Mouse (Mus musculus) splenic B cell, adult 2 months (primary cell): ENCODE measurements around the gene Fra10ac1.

Source experiments
- DNase-seq: peaks from one replicate; pipeline ENCODE4 v3.0.0-alpha.2; 2011; ENCODE audit warnings: low read depth, low spot score
- H3K27me3 ChIP-seq: 2 replicates; pipeline ENCODE4 v1.6.1; 2012; ENCODE audit warnings: mild to moderate bottlenecking, low read length, moderate library complexity, mixed read lengths; ENCODE audit not compliant: control insufficient read depth, poor library complexity, insufficient read depth, severe bottlenecking
- H3K36me3 ChIP-seq: 2 replicates; pipeline ENCODE4 v1.6.1; 2012; ENCODE audit warnings: mild to moderate bottlenecking, low read length, moderate library complexity, mixed read lengths; ENCODE audit not compliant: control insufficient read depth, poor library complexity, insufficient read depth, severe bottlenecking

Fra10ac1 gene

GRCm38 (mm10) chr19:38190606-38191005 is 33.4 kb downstream of the Fra10ac1 start:
- no peaks in the 10 kb centered on the region for H3K27me3 ChIP-seq
- no peak for DNase-seq
- peaks cover 7% of the 10 kb centered on the region; the same call in 1 of the 2 replicates for H3K36me3 ChIP-seq

- peaks cover 6% of the 10 kb centered on the region; the same call in 1 of the 2 replicates for H3K36me3 ChIP-seq
- no peak for DNase-seq
- H3K27me3 ChIP-seq = no peaks in the 10 kb centered on the region; the same call in 1 of the 2 replicates
Observed at GRCm38 (mm10) chr19:38187345-38187680, 36.6 kb downstream of the Fra10ac1 start.

- Histone ChIP-seq H3K36me3 (peaks cover 6% of the 10 kb centered on the region; the same call in 1 of the 2 replicates), H3K27me3 (no peaks in the 10 kb centered on the region; the same call in 1 of the 2 replicates)
- DNase-seq = no peak
Observed at GRCm38 (mm10) chr19:38186631-38187344, 37.2 kb downstream of the Fra10ac1 start.

- no peak for DNase-seq
- Histone ChIP-seq H3K27me3 (no peaks in the 10 kb centered on the region; the same call in 1 of the 2 replicates), H3K36me3 (0 out of 2 replicates have a peak, but pooled peaks cover 1% of the 10 kb centered on the region)
Observed at GRCm38 (mm10) chr19:38179675-38180074, 44.3 kb downstream of the Fra10ac1 start.

GRCm38 (mm10) chr19:38164633-38165032 is 59.3 kb downstream of the Fra10ac1 start:
- DNase-seq = no peak
- Histone ChIP-seq H3K36me3 (no peaks in the 10 kb centered on the region), H3K27me3 (no peaks in the 10 kb centered on the region)

- H3K36me3 ChIP-seq = no peaks in the 10 kb centered on the region
- no peak for DNase-seq
Observed at GRCm38 (mm10) chr19:38161648-38162354, 62.2 kb downstream of the Fra10ac1 start.

GRCm38 (mm10) chr19:38156243-38156642 is 67.7 kb downstream of the Fra10ac1 start:
- DNase-seq = peak; percentile 2
- Histone ChIP-seq H3K36me3 (no peaks in the 10 kb centered on the region), H3K27me3 (no peaks in the 10 kb centered on the region)

More at GRCm38 (mm10) chr19:38161648-38162354, 62.2 kb downstream of the Fra10ac1 start:
- no peaks in the 10 kb centered on the region for H3K27me3 ChIP-seq

GRCm38 (mm10) chr19:38143540-38144271 is 80.2 kb downstream of the Fra10ac1 start:
- no peaks in the 10 kb centered on the region; the same call in 1 of the 2 replicates for H3K27me3 ChIP-seq
- peak; percentile 49 for DNase-seq
- no peaks in the 10 kb centered on the region for H3K36me3 ChIP-seq
